Comparison of ENCODE assay signal across 8 mouse cellular contexts in genomic region chr9:107398968-107399367, GRCm38 (mm10). TPM values are rescaled to one million over a fixed set of nuclear protein-coding genes. Genes with fewer than 3 reads are reported as not detected.
A peak's percentile ranks its signal among the peaks of the same experiment; 100 is the strongest.
DNase-seq lines count a peak whose midpoint lies in the region; ATAC-seq and TF ChIP-seq lines count a peak whose summit lies in the region.

No protein-coding gene starts in this region.

- no peaks in the 10 kb centered on the region for H3K9me3 ChIP-seq in heart, embryonic 12.5 days (replicated peaks)
- no peaks in the 10 kb centered on the region for H3K9me3 ChIP-seq in ES-E14 (ENCODE audit: control insufficient read depth, insufficient read depth, low read depth, low read length)
- H3K9me3 ChIP-seq in forebrain, embryonic 14.5 days (replicated peaks; ENCODE audit: control insufficient read depth, low read length), result no peaks in the 10 kb centered on the region
- no peaks in the 10 kb centered on the region for H3K9me3 ChIP-seq in limb, embryonic 14.5 days (ENCODE audit: control insufficient read depth, low read length)

- no peak for TF ChIP-seq POLR2A in limb, embryonic 14.5 days (IDR thresholded peaks at IDR 0.05; ENCODE audit: borderline replicate concordance, extremely low read depth, insufficient read depth, insufficient read length)
- no peak for TF ChIP-seq POLR2A in lung, adult 2 months (IDR thresholded peaks at IDR 0.05; ENCODE audit: borderline replicate concordance, extremely low read depth, low read depth, low read length)

- in situ Hi-C loops in ES-E14 (cut with MboI; ENCODE audit: low sequenced_read_pairs in 2 of 2, unreplicated experiment in 2 of 2), result no loop called here

- H3K4me2 ChIP-seq in heart, embryonic 12.5 days, result peak overlapping the region; percentile 99
- H3K4me2 ChIP-seq in forebrain, embryonic 14.5 days (ENCODE audit: low read length), result peak overlapping the region; percentile 98
- peak overlapping the region; percentile 98 for H3K4me2 ChIP-seq in limb, embryonic 14.5 days (replicated peaks; ENCODE audit: low read depth, low read length, severe bottlenecking)

- H3K27ac ChIP-seq in heart, embryonic 12.5 days (ENCODE audit: poor library complexity, severe bottlenecking), result 0 out of 2 replicates have a peak overlapping the region, but pooled peaks have one; percentile 33
- H3K27ac ChIP-seq in ES-E14 (ENCODE audit: insufficient read depth, low read depth, low read length, poor library complexity, severe bottlenecking), result no peak overlapping the region
- no peak overlapping the region for H3K27ac ChIP-seq in forebrain, embryonic 14.5 days (ENCODE audit: low read depth, low read length)
- no peak overlapping the region for H3K27ac ChIP-seq in limb, embryonic 14.5 days (replicated peaks; ENCODE audit: low read depth, low read length)

- H3K36me3 ChIP-seq in heart, embryonic 12.5 days, result no peaks in the 10 kb centered on the region
- no peaks in the 10 kb centered on the region for H3K36me3 ChIP-seq in ES-E14 (ENCODE audit: control insufficient read depth, insufficient read depth, low read length, poor library complexity, severe bottlenecking)
- H3K36me3 ChIP-seq in forebrain, embryonic 14.5 days (ENCODE audit: control insufficient read depth, insufficient read depth, low read length), result no peaks in the 10 kb centered on the region
- H3K36me3 ChIP-seq in limb, embryonic 14.5 days (ENCODE audit: control insufficient read depth, insufficient read depth, low read length), result no peaks in the 10 kb centered on the region

- intact Hi-C loops in heart, postnatal 36 days (cut with DNase I), result no loop called here

- H3K4me3 ChIP-seq in heart, embryonic 12.5 days, result no peak overlapping the region
- peak overlapping the region; percentile 86 to 93; a peak in 2 of 4 replicates for H3K4me3 ChIP-seq in ES-E14 (ENCODE audit: insufficient read depth in 1 of 2, low read depth in 1 of 2, low read length in 2 of 2, poor library complexity in 1 of 2, severe bottlenecking in 1 of 2)
- H3K4me3 ChIP-seq in forebrain, embryonic 14.5 days (ENCODE audit: low read depth, low read length), result peak overlapping the region; percentile 75; the same call in 1 of the 2 replicates
- peak overlapping the region; percentile 68; the same call in 1 of the 2 replicates for H3K4me3 ChIP-seq in limb, embryonic 14.5 days (replicated peaks; ENCODE audit: low read length)
- no peak overlapping the region for H3K4me3 ChIP-seq in lung, adult 2 months (replicated peaks; ENCODE audit: extremely low read depth, low read depth, low read length)

- DNase-seq in heart, postnatal 36 days, result no peak
- DNase-seq in ES-E14 (ENCODE audit: low read depth, low spot score), result no peak
- no peak for DNase-seq in forebrain, embryonic 14.5 days (ENCODE audit: low spot score)
- no peak for DNase-seq in limb, embryonic 14.5 days (ENCODE audit: low spot score)
- no peak for DNase-seq in thymus, postnatal 25 days
- DNase-seq in MN1 (ENCODE audit: low spot score), result no peak
- no peak for DNase-seq in lung, adult 2 months

- peaks cover 83% of the 10 kb centered on the region for H3K27me3 ChIP-seq in heart, embryonic 12.5 days (replicated peaks)
- peaks cover 17% of the 10 kb centered on the region for H3K27me3 ChIP-seq in forebrain, embryonic 14.5 days (replicated peaks; ENCODE audit: control insufficient read depth, insufficient read depth, low read length)
- peaks cover 66% of the 10 kb centered on the region for H3K27me3 ChIP-seq in limb, embryonic 14.5 days (ENCODE audit: control insufficient read depth, insufficient read depth, low read length)

- H3K9ac ChIP-seq in heart, embryonic 12.5 days, result peak overlapping the region; percentile 85; the same call in 1 of the 2 replicates
- H3K9ac ChIP-seq in ES-E14 (ENCODE audit: insufficient read depth, low read depth, low read length, poor library complexity, severe bottlenecking), result no peak overlapping the region
- H3K9ac ChIP-seq in forebrain, embryonic 14.5 days (ENCODE audit: low read length), result no peak overlapping the region
- H3K9ac ChIP-seq in limb, embryonic 14.5 days (ENCODE audit: low read depth, low read length, severe bottlenecking), result peak overlapping the region; percentile 61; the same call in 1 of the 2 replicates

- peaks cover 10% of the 10 kb centered on the region for H3K4me1 ChIP-seq in heart, embryonic 12.5 days (replicated peaks)
- peaks cover 0 to 5% of the 10 kb centered on the region in 2 experiments; a peak in 2 of 4 replicates for H3K4me1 ChIP-seq in ES-E14 (ENCODE audit: control insufficient read depth in 2 of 2, insufficient read depth in 2 of 2, low read length in 2 of 2, poor library complexity in 1 of 2)
- peaks cover 14% of the 10 kb centered on the region for H3K4me1 ChIP-seq in forebrain, embryonic 14.5 days (ENCODE audit: control insufficient read depth, insufficient read depth, low read length)
- H3K4me1 ChIP-seq in limb, embryonic 14.5 days (ENCODE audit: control insufficient read depth, insufficient read depth, low read length), result peaks cover 5% of the 10 kb centered on the region; the same call in 1 of the 2 replicates
- H3K4me1 ChIP-seq in lung, adult 2 months (ENCODE audit: control insufficient read depth, insufficient read depth, low read length), result no peaks in the 10 kb centered on the region

- ATAC-seq in heart, embryonic 12.5 days (ENCODE audit: insufficient number of reproducible peaks, low FRiP score), result no peak
- no peak for ATAC-seq in forebrain, embryonic 14.5 days
- no peak for ATAC-seq in limb, embryonic 14.5 days (ENCODE audit: low FRiP score, low read depth)

- WGBS in heart, embryonic 12.5 days, result 36% methylated on average over 11 of the region's 11 CpGs
- WGBS in forebrain, embryonic 14.5 days, result 26% methylated on average over 11 of the region's 11 CpGs
- 20% methylated on average over 11 of the region's 11 CpGs for whole genome bisulfite sequencing in limb, embryonic 14.5 days
- WGBS in lung, adult 2 months, result 25% methylated on average over 11 of the region's 11 CpGs

- TF ChIP-seq CTCF in lung, adult 2 months (IDR thresholded peaks at IDR 0.05; ENCODE audit: insufficient read depth, low read length), result no peak

TF ChIP-seq in ES-E14, 5 proteins besides CTCF, POLR2A, EP300 and RAD21:
- no peak for TF ChIP-seq ZC3H11A (IDR thresholded peaks at IDR 0.05; ENCODE audit: borderline replicate concordance, low read depth, low read length)
- no peak for TF ChIP-seq HCFC1 (IDR thresholded peaks at IDR 0.05; ENCODE audit: borderline replicate concordance, insufficient read depth, low read length)
- no peak for TF ChIP-seq CHD2 (IDR thresholded peaks at IDR 0.05; ENCODE audit: low read depth, low read length)
- TF ChIP-seq MAFK (IDR thresholded peaks at IDR 0.05; ENCODE audit: insufficient read depth, low read depth, low read length), result no peak
- TF ChIP-seq ZNF384 (IDR thresholded peaks at IDR 0.05; ENCODE audit: low read depth, low read length), result no peak

RNA-seq across cellular contexts. Expression of gene Cacna2d2, which starts 0.4 kb away (rescaled TPM):
- 5.9 and 6.2 TPM in 2 replicates for polyA plus RNA-seq in heart, embryonic 12.5 days (2016; fragmentation: Nextera tagmentation; extraction: Ambion mirVana)
- total RNA-seq in heart, postnatal 36 days (2021), result 10 to 100 TPM; 10.5 to 13.3 TPM
- total RNA-seq in ES-E14 (2012; rRNA removed), result 0.85 and 2.4 TPM in 2 replicates
- polyA plus RNA-seq in forebrain, embryonic 14.5 days (2014; fragmentation: Nextera tagmentation; extraction: Ambion mirVana), result 4.2 and 4.3 TPM in 2 replicates
- 9.3 and 13.6 TPM in 2 replicates for polyA plus RNA-seq in limb, embryonic 14.5 days (2012; rRNA removed)
- 0.29 and 0.57 TPM in 2 replicates for polyA plus RNA-seq in limb, embryonic 14.5 days (2014; fragmentation: Nextera tagmentation; extraction: Ambion mirVana)
- polyA plus RNA-seq in lung, adult 2 months (2012; rRNA removed), result 0.72 and 1.2 TPM in 2 replicates

RNA-seq across cellular contexts. Expression of gene 6430571L13Rik, which starts 58.6 kb away (rescaled TPM):
- polyA plus RNA-seq in heart, embryonic 12.5 days (2016; fragmentation: Nextera tagmentation; extraction: Ambion mirVana), result 0.55 and 1.1 TPM in 2 replicates
- total RNA-seq in heart, postnatal 36 days (2021), result 1 to 10 TPM; 4.2 to 5.3 TPM
- total RNA-seq in ES-E14 (2012; rRNA removed), result 0.45 and 0.95 TPM in 2 replicates
- polyA plus RNA-seq in forebrain, embryonic 14.5 days (2014; fragmentation: Nextera tagmentation; extraction: Ambion mirVana), result 2.0 and 2.3 TPM in 2 replicates
- polyA plus RNA-seq in limb, embryonic 14.5 days (2012; rRNA removed), result 1.0 and 1.1 TPM in 2 replicates
- 0.39 and 0.56 TPM in 2 replicates for polyA plus RNA-seq in limb, embryonic 14.5 days (2014; fragmentation: Nextera tagmentation; extraction: Ambion mirVana)
- polyA plus RNA-seq in lung, adult 2 months (2012; rRNA removed), result 0.34 and 1.1 TPM in 2 replicates

Comparison
In these comparisons a context has a peak if more than half of its experiments do, and no peak if none do; other contexts are left out.
1. H3K4me3 ChIP-seq: peak in ES-E14 (2 of 2), forebrain, embryonic 14.5 days (single experiment) and limb, embryonic 14.5 days (single experiment); none in heart, embryonic 12.5 days (single experiment) and lung, adult 2 months (single experiment).
2. H3K9ac ChIP-seq: peak in heart, embryonic 12.5 days (single experiment) and limb, embryonic 14.5 days (single experiment); none in ES-E14 (single experiment) and forebrain, embryonic 14.5 days (single experiment).
3. Peak in every context shown above with its lines, with median percentiles within 50 percentile points of each other: H3K4me2 ChIP-seq.